In the genomic region with DNA sequence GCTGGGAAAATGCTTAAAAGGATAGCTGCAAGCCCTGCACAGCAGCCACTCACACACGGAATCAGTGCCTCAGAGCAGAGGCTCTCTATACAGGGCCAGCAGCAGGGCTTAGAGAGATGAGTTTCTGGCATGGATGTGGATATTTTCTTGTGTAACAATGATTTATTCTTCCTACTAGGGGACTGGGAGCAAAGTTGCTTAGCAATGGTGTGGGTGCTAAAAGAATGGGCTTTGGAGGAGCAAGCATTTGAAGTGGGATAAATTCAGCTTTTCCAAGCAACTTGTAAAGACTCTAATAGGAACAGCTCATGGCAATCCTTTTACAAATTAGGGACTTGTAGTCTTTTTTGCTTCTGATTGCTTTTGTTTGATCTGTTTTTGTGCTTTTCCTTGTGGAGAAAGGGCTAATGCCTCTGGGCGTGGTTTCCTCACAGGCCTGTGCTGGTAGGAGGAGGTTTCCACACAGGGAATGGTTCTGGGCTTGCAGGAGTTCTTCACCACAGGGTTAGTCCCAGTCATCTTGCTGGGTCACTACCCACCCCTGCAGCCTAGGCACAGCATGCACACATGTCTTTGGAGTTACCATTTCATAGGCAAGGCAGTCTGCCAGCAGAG, we compare ENCODE assay signal across 7 mouse cellular contexts. TPM values are rescaled to one million over a fixed set of nuclear protein-coding genes. Genes with fewer than 3 reads are reported as not detected.
DNase-seq lines count a peak whose midpoint lies in the region; ATAC-seq lines count a peak whose summit lies in the region.

No protein-coding gene starts in this region.

- 47% methylated on average over 2 of the region's 2 CpGs for WGBS in intestine, embryonic 16.5 days

- H3K4me1 ChIP-seq in intestine, embryonic 16.5 days (ENCODE audit: control insufficient read depth, insufficient read depth, low read length): peaks cover 14% of the 10 kb centered on the region

- no peaks in the 10 kb centered on the region for H3K36me3 ChIP-seq in intestine, embryonic 16.5 days (ENCODE audit: control insufficient read depth, insufficient read depth, low read length)

- no peaks in the 10 kb centered on the region for H3K27me3 ChIP-seq in intestine, embryonic 16.5 days (replicated peaks; ENCODE audit: control insufficient read depth, insufficient read depth, low read length)

- DNase-seq in ovary, postnatal 14 days (ENCODE audit: low spot score): peak; percentile 14
- DNase-seq in ovary, postnatal 10 days (ENCODE audit: low spot score): no peak
- peak; percentile 74 for DNase-seq in fat pad, adult 2 months (ENCODE audit: extremely low read depth, low read depth, low spot score)
- DNase-seq in skeletal muscle tissue, adult 2 months (ENCODE audit: low read depth, low spot score): peak; percentile 30
- DNase-seq in cerebellum, adult 9-10 months: no peak
- no peak for DNase-seq in right cerebral cortex, postnatal 25 days

- no peak; the same call in 1 of the 2 replicates for ATAC-seq in intestine, embryonic 16.5 days

- H3K9ac ChIP-seq in intestine, embryonic 16.5 days (ENCODE audit: low read depth, low read length): 0 out of 2 replicates have a peak overlapping the region, but pooled peaks have one; percentile 24

- H3K4me3 ChIP-seq in intestine, embryonic 16.5 days (ENCODE audit: low read length): no peak overlapping the region

- peak overlapping the region; percentile 65 for H3K27ac ChIP-seq in intestine, embryonic 16.5 days (ENCODE audit: low read length)

- H3K9me3 ChIP-seq in intestine, embryonic 16.5 days (ENCODE audit: control insufficient read depth, low read length): no peaks in the 10 kb centered on the region

- H3K4me2 ChIP-seq in intestine, embryonic 16.5 days (ENCODE audit: low read depth, low read length): 0 out of 2 replicates have a peak overlapping the region, but pooled peaks have one; percentile 10

RNA-seq across cellular contexts. Expression of gene Swap70, which starts 16.4 kb away (rescaled TPM):
- polyA plus RNA-seq in intestine, embryonic 16.5 days (2015; fragmentation: Nextera tagmentation; extraction: Ambion mirVana): 28.4 and 28.5 TPM in 2 replicates

Comparison
In these comparisons a context has a peak if more than half of its experiments do, and no peak if none do; other contexts are left out.
1. DNase-seq: peak in ovary, postnatal 14 days (single experiment), fat pad, adult 2 months (single experiment) and skeletal muscle tissue, adult 2 months (single experiment); none in ovary, postnatal 10 days (single experiment), cerebellum, adult 9-10 months (single experiment) and right cerebral cortex, postnatal 25 days (single experiment).